Mouse (Mus musculus) heart, postnatal 10 days (tissue): Measurements from ENCODE around the gene Gm17087. TPM values are rescaled to one million over a fixed set of nuclear protein-coding genes. Genes with fewer than 3 reads are reported as not detected.
A peak's percentile ranks its signal among the peaks of the same experiment; 100 is the strongest.

Experiments
- DNase-seq, 2 experiments: peaks; one replicate each; pipeline ENCODE4 v3.0.0; 2021
- intact Hi-C: fragments of 180-260 bp; cut with DNase I; formaldehyde crosslinking; loops from one replicate; pipeline ENCODE4 v1.15.1; 2025
- total RNA-seq, 2 experiments: library from RNA; stranded (reverse); gene quantifications; 2 replicates each; pipeline ENCODE4 v1.2.3; 2021

Gm17087 gene
- total RNA-seq, 2 experiments from 2014 or later = not detected

GRCm38 (mm10) chr17:8548733-8549132, 18.0 kb downstream of the Gm17087 start:
- DNase-seq = no peak
- intact Hi-C loops = no loop called here

- DNase-seq = no peak
- intact Hi-C loops = no loop called here
Observed at GRCm38 (mm10) chr17:8546366-8546765, 20.4 kb downstream of the Gm17087 start.

GRCm38 (mm10) chr17:8541974-8542538, 24.7 kb downstream of the Gm17087 start:
- intact Hi-C loops = no loop called here
- DNase-seq = no peak

GRCm38 (mm10) chr17:8538102-8538501, 28.6 kb downstream of the Gm17087 start:
- no peak for DNase-seq
- intact Hi-C loops = loop anchor here (5.0 kb wide), 1 partner anchor 54 kb away; no protein-coding TSS in a partner anchor

- intact Hi-C loops = loop anchor here (5.0 kb wide), 1 partner anchor 56 kb away; no protein-coding TSS in a partner anchor
- DNase-seq = no peak
Observed at GRCm38 (mm10) chr17:8536522-8536921, 30.2 kb downstream of the Gm17087 start.

- intact Hi-C loops = no loop called here
- DNase-seq = no peak
Observed at GRCm38 (mm10) chr17:8533828-8534227, 32.9 kb downstream of the Gm17087 start.

GRCm38 (mm10) chr17:8532609-8533008, 34.1 kb downstream of the Gm17087 start:
- intact Hi-C loops = no loop called here
- no peak for DNase-seq

GRCm38 (mm10) chr17:8528641-8529040, 38.1 kb downstream of the Gm17087 start:
- intact Hi-C loops = no loop called here
- no peak for DNase-seq

GRCm38 (mm10) chr17:8526815-8527261, 39.9 kb downstream of the Gm17087 start:
- intact Hi-C loops = no loop called here
- DNase-seq = no peak

- intact Hi-C loops = no loop called here
- peak in 1 of 2 experiments; percentile 8 for DNase-seq
Observed at GRCm38 (mm10) chr17:8525971-8526740, 40.6 kb downstream of the Gm17087 start.

- intact Hi-C loops = no loop called here
- DNase-seq = peak; percentile 32 to 55
Observed at GRCm38 (mm10) chr17:8525225-8525721, 41.5 kb downstream of the Gm17087 start, which contains the start of gene Pde10a. Gene Pde10a, plus strand, starts transcription at chr17:8525372.

GRCm38 (mm10) chr17:8524387-8525165, 42.2 kb downstream of the Gm17087 start:
- intact Hi-C loops = loop anchor here (1.0 kb wide), 1 partner anchor 16 kb away; no protein-coding TSS in a partner anchor
- peak; percentile 87 to 88 for DNase-seq

- intact Hi-C loops = loop anchor here (1.0 kb wide), 1 partner anchor 16 kb away; no protein-coding TSS in a partner anchor
- no peak for DNase-seq
Observed at GRCm38 (mm10) chr17:8523986-8524385, 42.8 kb downstream of the Gm17087 start.

GRCm38 (mm10) chr17:8516006-8516405, 50.7 kb downstream of the Gm17087 start:
- intact Hi-C loops = no loop called here
- no peak for DNase-seq

Other genes with a start within 250 kb of the Gm17087 start
- under 1 TPM; 0.10 to 0.31 TPM for gene Prr18, start 229.5 kb downstream of the Gm17087 start, total RNA-seq
- under 1 TPM; 0.84 TPM for gene T2, start 211.0 kb downstream of the Gm17087 start, total RNA-seq
- gene T, start 132.5 kb downstream of the Gm17087 start, total RNA-seq = not detected
- gene Pde10a, start 41.6 kb downstream of the Gm17087 start, total RNA-seq = 1 to 10 TPM; 5.0 to 7.7 TPM